Mouse (Mus musculus): ENCODE data around the gene Stard9. TPM values are rescaled to one million over a fixed set of nuclear protein-coding genes. Genes with fewer than 3 reads are reported as not detected.

Stard9 gene
- polyA plus RNA-seq, 1 experiment from 2014 or later = 4.3 TPM

GRCm38 (mm10) chr2:120710154-120710553 lies 81.2 kb downstream of the Stard9 start:
- no peaks in the 10 kb centered on the region for H3K27me3 ChIP-seq
- 96% methylated on average over 3 of the region's 3 CpGs for WGBS
- H3K9me3 ChIP-seq = no peaks in the 10 kb centered on the region
- no peak overlapping the region for H3K27ac ChIP-seq (replicated peaks)
- H3K9ac ChIP-seq = no peak overlapping the region
- H3K36me3 ChIP-seq = peaks cover 28% of the 10 kb centered on the region
- no peak overlapping the region for H3K4me3 ChIP-seq
- H3K4me1 ChIP-seq (replicated peaks) = no peaks in the 10 kb centered on the region
- ATAC-seq (ENCODE audit: low FRiP score, low read depth) = no peak
- H3K4me2 ChIP-seq = no peak overlapping the region

- H3K4me1 ChIP-seq (replicated peaks) = no peaks in the 10 kb centered on the region
- no peaks in the 10 kb centered on the region for H3K9me3 ChIP-seq
- H3K27ac ChIP-seq (replicated peaks) = no peak overlapping the region
- no peak overlapping the region for H3K4me3 ChIP-seq
- no peak for ATAC-seq (ENCODE audit: low FRiP score, low read depth)
- H3K9ac ChIP-seq = no peak overlapping the region
- peaks cover 31% of the 10 kb centered on the region for H3K36me3 ChIP-seq
- no peak overlapping the region for H3K4me2 ChIP-seq
- H3K27me3 ChIP-seq = no peaks in the 10 kb centered on the region
- WGBS = 100% methylated on average over 3 of the region's 3 CpGs
Observed at GRCm38 (mm10) chr2:120710948-120711347, 82.0 kb downstream of the Stard9 start.

GRCm38 (mm10) chr2:120713441-120713840 lies 84.5 kb downstream of the Stard9 start:
- Histone ChIP-seq H3K27me3 (no peaks in the 10 kb centered on the region), H3K4me2 (no peak overlapping the region), H3K9me3 (no peaks in the 10 kb centered on the region), H3K4me1 (replicated peaks) (no peaks in the 10 kb centered on the region), H3K4me3 (no peak overlapping the region), H3K27ac (replicated peaks) (no peak overlapping the region), H3K9ac (no peak overlapping the region), H3K36me3 (peaks cover 53% of the 10 kb centered on the region)
- 94% methylated on average over 3 of the region's 3 CpGs for WGBS
- no peak for ATAC-seq (ENCODE audit: low FRiP score, low read depth)

GRCm38 (mm10) chr2:120718496-120718895 lies 89.6 kb downstream of the Stard9 start:
- no peak overlapping the region for H3K4me2 ChIP-seq
- 97% methylated on average over 8 of the region's 8 CpGs for WGBS
- no peaks in the 10 kb centered on the region for H3K4me1 ChIP-seq (replicated peaks)
- H3K9ac ChIP-seq = no peak overlapping the region
- peaks cover 84% of the 10 kb centered on the region for H3K36me3 ChIP-seq
- no peak overlapping the region for H3K4me3 ChIP-seq
- H3K9me3 ChIP-seq = no peaks in the 10 kb centered on the region
- H3K27me3 ChIP-seq = no peaks in the 10 kb centered on the region
- no peak for ATAC-seq (ENCODE audit: low FRiP score, low read depth)
- H3K27ac ChIP-seq (replicated peaks) = no peak overlapping the region

DNA sequence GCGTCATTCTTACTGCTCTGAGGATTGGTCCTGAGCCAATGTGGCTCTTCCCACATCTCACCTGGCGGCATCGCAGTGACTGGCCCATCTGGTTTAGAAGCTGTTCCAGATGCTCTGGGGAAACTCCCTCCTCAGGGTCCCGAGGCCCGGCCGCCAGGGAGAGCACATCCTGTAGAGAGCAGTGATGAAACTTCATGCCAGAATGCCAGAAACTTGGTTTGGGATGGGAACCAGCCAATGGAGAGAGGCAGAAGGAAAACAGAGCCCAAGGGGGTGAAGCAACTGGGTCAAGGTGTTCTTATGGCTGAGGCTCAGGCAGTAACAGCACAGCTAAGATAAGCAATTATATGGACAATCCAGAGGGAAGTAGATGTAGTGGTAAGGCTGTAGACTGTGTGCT lies 91.9 kb downstream of the Stard9 start:
- Histone ChIP-seq H3K36me3 (peaks cover 89% of the 10 kb centered on the region), H3K4me3 (no peak overlapping the region), H3K9me3 (no peaks in the 10 kb centered on the region), H3K9ac (no peak overlapping the region), H3K4me1 (replicated peaks) (no peaks in the 10 kb centered on the region), H3K4me2 (no peak overlapping the region), H3K27ac (replicated peaks) (no peak overlapping the region), H3K27me3 (no peaks in the 10 kb centered on the region)
- ATAC-seq (ENCODE audit: low FRiP score, low read depth) = no peak
- WGBS = 92% methylated on average over 6 of the region's 6 CpGs

DNA sequence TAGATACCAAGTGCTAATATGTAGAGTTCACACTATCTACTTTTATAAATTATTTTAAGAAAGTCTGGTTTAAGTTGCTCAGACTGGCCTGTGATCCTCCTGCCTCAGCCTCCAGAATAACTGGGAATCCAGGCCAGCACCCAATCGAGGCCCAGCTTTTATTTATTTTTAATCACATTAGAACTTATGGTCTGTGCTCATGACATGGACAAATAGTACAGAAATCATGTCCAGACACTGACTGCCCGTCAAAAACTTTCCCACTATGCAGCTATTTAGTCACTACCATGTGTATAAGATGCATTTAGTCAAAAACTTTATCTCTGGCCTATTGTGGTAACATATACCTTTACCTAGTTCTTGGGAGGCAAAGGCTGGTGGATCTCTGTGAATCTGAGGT lies 93.0 kb downstream of the Stard9 start:
- ATAC-seq (ENCODE audit: low FRiP score, low read depth) = no peak
- H3K4me3 ChIP-seq = no peak overlapping the region
- no peak overlapping the region for H3K9ac ChIP-seq
- no peak overlapping the region for H3K27ac ChIP-seq (replicated peaks)
- H3K36me3 ChIP-seq = peaks cover 89% of the 10 kb centered on the region
- H3K27me3 ChIP-seq = no peaks in the 10 kb centered on the region
- 95% methylated on average over 2 of the region's 2 CpGs for WGBS
- H3K4me2 ChIP-seq = no peak overlapping the region
- no peaks in the 10 kb centered on the region for H3K9me3 ChIP-seq
- no peaks in the 10 kb centered on the region for H3K4me1 ChIP-seq (replicated peaks)

DNA sequence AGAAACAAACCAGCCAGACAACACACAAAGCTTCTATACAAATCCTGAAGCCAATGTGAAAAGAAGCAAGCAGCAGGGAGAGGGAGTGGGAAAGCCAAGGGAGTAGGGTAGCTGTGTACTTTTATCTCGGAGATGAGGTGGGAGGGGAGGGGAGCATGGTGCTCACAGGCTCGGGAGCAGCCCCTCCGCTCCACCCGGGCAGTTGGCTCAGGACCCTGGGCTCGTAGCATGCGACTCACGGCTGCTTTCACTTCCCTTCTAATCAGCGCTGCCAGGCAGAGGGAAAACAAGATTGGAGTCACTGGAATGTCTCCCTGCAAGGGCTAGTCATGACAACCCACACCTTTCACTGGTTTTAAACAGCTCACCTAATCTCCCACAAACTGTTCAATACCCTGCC lies 93.6 kb downstream of the Stard9 start:
- Histone ChIP-seq H3K4me1 (replicated peaks) (no peaks in the 10 kb centered on the region), H3K27ac (replicated peaks) (no peak overlapping the region), H3K4me2 (no peak overlapping the region), H3K9me3 (no peaks in the 10 kb centered on the region), H3K27me3 (no peaks in the 10 kb centered on the region), H3K4me3 (no peak overlapping the region), H3K36me3 (peaks cover 90% of the 10 kb centered on the region), H3K9ac (no peak overlapping the region)
- ATAC-seq (ENCODE audit: low FRiP score, low read depth) = no peak
- 75% methylated on average over 8 of the region's 8 CpGs for WGBS

DNA sequence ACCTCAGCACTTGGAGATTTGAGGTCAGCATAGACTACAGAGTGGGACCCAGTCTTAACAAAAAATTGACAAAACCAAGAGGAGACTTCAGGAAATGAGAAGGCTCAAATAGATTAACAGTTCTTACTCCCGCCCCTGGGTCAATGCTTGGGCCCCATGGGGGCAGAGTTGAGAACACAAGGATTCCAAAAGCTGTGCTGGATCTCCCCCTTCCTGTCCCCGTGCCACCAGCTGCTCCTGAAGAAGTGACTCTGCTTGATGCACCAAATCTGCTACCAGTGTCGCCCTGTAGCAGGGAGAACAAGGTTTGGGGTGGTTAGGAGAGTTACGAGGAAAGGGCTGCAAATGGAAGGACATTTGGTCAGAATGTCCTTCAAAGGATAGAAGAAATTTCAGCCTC lies 94.7 kb downstream of the Stard9 start:
- Histone ChIP-seq H3K36me3 (peaks cover 86% of the 10 kb centered on the region), H3K4me2 (no peak overlapping the region), H3K4me1 (replicated peaks) (peaks cover 9% of the 10 kb centered on the region), H3K27ac (replicated peaks) (no peak overlapping the region), H3K27me3 (no peaks in the 10 kb centered on the region), H3K4me3 (no peak overlapping the region), H3K9me3 (no peaks in the 10 kb centered on the region), H3K9ac (no peak overlapping the region)
- ATAC-seq (ENCODE audit: low FRiP score, low read depth) = no peak
- WGBS = 82% methylated on average over 4 of the region's 4 CpGs

- ATAC-seq (ENCODE audit: low FRiP score, low read depth) = no peak
- 89% methylated on average over 6 of the region's 6 CpGs for WGBS
Observed at GRCm38 (mm10) chr2:120724176-120724575, 95.3 kb downstream of the Stard9 start.

DNA sequence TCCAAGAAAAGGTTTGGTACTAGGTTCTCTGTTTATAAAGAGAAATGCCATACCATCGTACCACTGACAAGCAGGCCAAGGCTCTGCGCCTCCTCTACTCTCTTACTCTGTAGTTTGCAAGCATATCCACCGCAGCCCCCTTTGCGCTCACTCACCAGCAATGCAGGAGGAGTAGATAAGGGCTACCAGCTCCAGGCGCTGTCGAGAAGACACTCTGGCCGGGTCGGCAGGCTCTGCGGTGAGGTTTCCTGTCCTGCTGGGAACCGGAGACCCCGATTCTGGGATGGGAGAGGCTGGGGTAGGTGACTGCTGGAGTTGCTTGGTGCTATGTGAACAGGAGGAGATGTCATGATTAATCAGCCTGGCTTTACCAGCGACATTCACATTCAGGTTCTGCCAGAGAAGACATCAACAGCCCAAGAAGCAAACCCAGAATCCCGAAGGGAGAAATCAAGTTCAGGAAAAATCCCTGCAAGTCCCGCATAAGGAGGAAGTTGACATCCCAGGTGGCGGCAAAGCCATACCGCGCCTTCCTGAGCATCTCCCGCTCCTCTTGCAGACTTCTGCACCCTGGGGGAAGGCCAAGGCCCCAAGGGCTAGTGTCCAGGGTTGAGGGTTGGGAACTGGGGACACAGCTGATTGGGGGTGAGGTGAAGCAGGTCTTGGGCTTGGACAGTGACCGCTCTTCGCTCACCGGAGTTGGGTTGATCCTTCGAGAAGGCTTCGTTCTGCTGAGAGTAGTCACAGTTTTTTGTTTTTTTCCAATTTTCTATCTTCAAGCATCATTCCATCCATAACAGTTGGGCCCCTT lies 101.1 kb downstream of the Stard9 start:
- WGBS = 8% methylated on average over 23 of the region's 23 CpGs
- ATAC-seq (ENCODE audit: low FRiP score, low read depth) = no peak
- Histone ChIP-seq H3K27me3 (no peaks in the 10 kb centered on the region), H3K4me1 (replicated peaks) (peaks cover 38% of the 10 kb centered on the region), H3K9ac (peak overlapping the region; percentile 81), H3K27ac (replicated peaks) (peak overlapping the region; percentile 93; the same call in 1 of the 2 replicates), H3K36me3 (peaks cover 29% of the 10 kb centered on the region), H3K4me3 (peak overlapping the region; percentile 92), H3K9me3 (no peaks in the 10 kb centered on the region), H3K4me2 (peak overlapping the region; percentile 95)

More at GRCm38 (mm10) chr2:120724176-120724575, 95.3 kb downstream of the Stard9 start:
- no peak overlapping the region for H3K27ac ChIP-seq (replicated peaks)
- H3K27me3 ChIP-seq = no peaks in the 10 kb centered on the region
- H3K9ac ChIP-seq = no peak overlapping the region
- no peak overlapping the region for H3K4me3 ChIP-seq
- peaks cover 14% of the 10 kb centered on the region for H3K4me1 ChIP-seq (replicated peaks)
- H3K4me2 ChIP-seq = no peak overlapping the region
- peaks cover 80% of the 10 kb centered on the region for H3K36me3 ChIP-seq
- no peaks in the 10 kb centered on the region for H3K9me3 ChIP-seq

- Histone ChIP-seq H3K9me3 (no peaks in the 10 kb centered on the region), H3K4me2 (peak overlapping the region; percentile 95), H3K9ac (peak overlapping the region; percentile 81), H3K27ac (replicated peaks) (peak overlapping the region; percentile 93), H3K36me3 (peaks cover 22% of the 10 kb centered on the region), H3K4me1 (replicated peaks) (peaks cover 38% of the 10 kb centered on the region), H3K27me3 (no peaks in the 10 kb centered on the region), H3K4me3 (peak overlapping the region; percentile 92)
- peak; percentile 25 for ATAC-seq (ENCODE audit: low FRiP score, low read depth)
- under 1% methylated on average over 50 of the region's 50 CpGs for WGBS
Observed at GRCm38 (mm10) chr2:120730639-120731166, 101.8 kb downstream of the Stard9 start.

- peak overlapping the region; percentile 95 for H3K4me2 ChIP-seq
- H3K9me3 ChIP-seq = no peaks in the 10 kb centered on the region
- peaks cover 38% of the 10 kb centered on the region for H3K4me1 ChIP-seq (replicated peaks)
- peak overlapping the region; percentile 81 for H3K9ac ChIP-seq
- H3K36me3 ChIP-seq = peaks cover 18% of the 10 kb centered on the region
- peak; percentile 99 for ATAC-seq (ENCODE audit: low FRiP score, low read depth)
- no peaks in the 10 kb centered on the region for H3K27me3 ChIP-seq
- peak overlapping the region; percentile 92 for H3K4me3 ChIP-seq
- WGBS = under 1% methylated on average over 61 of the region's 61 CpGs
- H3K27ac ChIP-seq (replicated peaks) = peak overlapping the region; percentile 93
Observed at GRCm38 (mm10) chr2:120731167-120731862, 102.4 kb downstream of the Stard9 start.
